Mouse (Mus musculus) bone marrow, adult 2 months (tissue): ENCODE measurements around the gene Arhgef19. TPM values are rescaled to one million over a fixed set of nuclear protein-coding genes. Genes with fewer than 3 reads are reported as not detected.

Source experiments
- H3K27ac ChIP-seq: fragments of 200-500 bp; 2 replicates; pipeline ENCODE4 v1.5.1; 2012; ENCODE audit warnings: low read depth, mild to moderate bottlenecking, control low read depth, inconsistent platforms, low read length; ENCODE audit not compliant: control insufficient read depth, poor library complexity, insufficient read depth
- H3K4me1 ChIP-seq: fragments of 200-500 bp; 2 replicates; pipeline ENCODE4 v1.6.1; 2011; ENCODE audit warnings: low read length; ENCODE audit not compliant: control insufficient read depth, insufficient read depth
- H3K4me3 ChIP-seq: fragments of 200-500 bp; replicated peaks from 2 replicates; pipeline ENCODE3; 2011; ENCODE audit warnings: mild to moderate bottlenecking, low read depth, low read length, control low read depth; ENCODE audit not compliant: control insufficient read depth
- CTCF ChIP-seq: fragments of 200-500 bp; IDR thresholded peaks from 2 replicates; pipeline ENCODE4 v1.5.1; 2011; ENCODE audit warnings: low read length, control low read depth; ENCODE audit not compliant: control insufficient read depth, insufficient read depth
- POLR2A ChIP-seq: fragments of 200-500 bp; IDR thresholded peaks from 2 replicates; pipeline ENCODE4 v1.6.1; 2011; ENCODE audit warnings: low read depth, mild to moderate bottlenecking, control low read depth, low read length, borderline replicate concordance; ENCODE audit not compliant: control insufficient read depth
- whole genome bisulfite sequencing: fragments of 180-500 bp; shearing (Covaris S2); methylation state at CpG from one replicate; pipeline ENCODE4 v1.1.7; 2018; 5-methylcytosine and 5-hydroxymethylcytosine counted together
- polyA plus RNA-seq: library from polyadenylated mRNA; stranded (reverse); fragments of >200 nt; gene quantifications from 2 replicates; pipeline ENCODE4 v1.2.4, GENCODE M21; 2011; ENCODE audit warnings: low replicate concordance; ENCODE audit not compliant: missing spikeins, insufficient read depth, insufficient read length

Gene Arhgef19
- polyA plus RNA-seq, 1 experiment, result 1.1 TPM

DNA sequence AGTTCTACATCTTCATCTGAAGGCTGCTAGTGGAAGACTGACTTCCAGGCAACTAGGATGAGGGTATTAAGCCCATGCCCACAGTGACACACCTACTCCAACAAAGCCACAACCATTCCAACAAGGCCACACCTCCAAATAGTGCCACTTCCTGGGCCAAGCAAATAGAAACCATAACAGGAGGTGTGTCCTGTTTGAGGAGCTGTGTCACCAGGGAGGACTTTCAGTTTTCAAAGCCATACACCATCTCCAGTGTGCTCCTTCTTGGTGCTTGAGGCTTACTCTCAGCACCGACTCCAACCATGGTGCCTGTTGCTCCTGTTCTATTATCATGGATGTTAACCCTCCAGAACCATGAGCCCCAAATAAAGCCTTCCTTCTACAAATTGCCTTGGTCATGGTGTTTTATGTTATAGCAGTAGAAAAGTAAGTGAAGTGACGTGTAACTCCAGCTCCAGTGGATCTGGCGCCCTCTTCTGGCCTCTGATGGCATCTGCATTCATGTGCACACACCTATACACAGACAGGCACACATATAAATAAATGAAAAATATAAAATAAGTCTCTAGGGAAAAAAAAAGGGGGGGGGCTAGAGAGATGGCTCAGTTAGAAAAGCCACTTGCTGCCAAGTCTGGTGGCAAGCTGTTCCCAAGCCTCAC is 26.8 kb downstream of the Arhgef19 start:
- Histone ChIP-seq H3K27ac (no peak overlapping the region), H3K4me1 (no peaks in the 10 kb centered on the region), H3K4me3 (no peak overlapping the region)
- no peak for TF ChIP-seq POLR2A
- TF ChIP-seq CTCF, result peak; percentile 36
- WGBS, result 92% methylated on average over 3 of the region's 3 CpGs

DNA sequence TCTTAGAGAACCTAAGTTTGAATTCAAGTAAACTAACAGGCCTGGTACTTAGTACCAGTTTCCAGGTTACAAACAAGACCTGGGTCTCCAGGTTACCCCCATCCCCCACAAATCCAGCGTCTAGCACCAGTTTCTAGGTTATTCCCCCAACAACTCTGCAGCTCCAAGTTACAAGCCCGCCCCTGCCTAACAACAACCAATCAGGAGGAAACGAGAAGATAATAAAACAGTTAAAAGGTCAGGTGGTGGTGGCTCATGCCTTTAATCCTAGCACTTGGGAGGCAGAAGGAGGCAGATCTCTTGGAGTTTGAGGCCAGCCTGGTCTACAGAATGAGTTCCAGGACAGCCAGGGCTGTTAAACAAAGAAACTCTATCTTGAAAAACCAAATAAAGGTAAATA is 28.0 kb downstream of the Arhgef19 start:
- peaks cover 3% of the 10 kb centered on the region for H3K4me1 ChIP-seq
- no peak overlapping the region for H3K4me3 ChIP-seq
- H3K27ac ChIP-seq, result no peak overlapping the region
- 73% methylated on average over 3 of the region's 3 CpGs for WGBS
- no peak for TF ChIP-seq POLR2A
- no peak for TF ChIP-seq CTCF

DNA sequence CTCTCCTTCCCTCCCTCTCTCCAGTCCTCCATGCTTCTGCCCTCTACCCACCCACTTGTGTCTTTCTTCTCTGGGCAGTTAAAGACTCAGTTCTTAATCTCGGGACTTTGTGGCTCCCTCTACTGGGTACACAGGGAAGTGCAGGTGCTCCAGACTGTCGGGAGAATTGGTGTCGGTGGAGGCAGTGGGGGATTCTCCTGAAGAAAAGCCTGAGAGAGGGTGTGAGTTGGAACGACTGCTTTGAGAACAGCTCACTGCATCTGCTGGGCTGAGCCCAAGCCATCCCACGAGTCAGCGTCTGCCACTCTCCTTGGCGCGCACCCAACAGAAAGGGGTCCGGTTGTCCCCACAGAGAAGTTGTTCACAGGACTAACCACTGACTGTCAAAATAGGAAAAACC is 28.5 kb downstream of the Arhgef19 start:
- no peak overlapping the region for H3K4me3 ChIP-seq
- H3K27ac ChIP-seq, result no peak overlapping the region
- H3K4me1 ChIP-seq, result peaks cover 4% of the 10 kb centered on the region
- no peak for TF ChIP-seq POLR2A
- TF ChIP-seq CTCF, result peak; percentile 70
- WGBS, result 28% methylated on average over 9 of the region's 9 CpGs

DNA sequence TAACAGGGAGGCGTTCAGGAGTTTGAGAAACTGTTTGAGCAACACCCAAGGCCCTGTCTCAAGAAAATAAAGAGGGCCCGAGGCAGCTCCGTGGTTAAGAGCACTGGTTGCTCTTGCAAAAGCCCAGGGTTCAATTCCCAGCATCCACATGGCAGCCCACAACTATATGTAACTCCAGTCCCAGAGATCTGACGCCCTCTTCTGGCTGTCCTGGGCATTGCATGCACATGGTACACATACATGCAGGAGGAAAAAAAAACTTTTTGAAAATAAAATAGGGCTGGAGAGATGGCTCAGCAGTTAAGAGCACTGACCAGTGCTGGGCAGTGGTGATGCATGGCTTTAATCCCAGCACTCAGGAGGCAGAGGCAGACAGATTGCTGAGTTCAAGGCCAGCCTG is 29.1 kb downstream of the Arhgef19 start:
- 54% methylated on average over 4 of the region's 4 CpGs for WGBS
- TF ChIP-seq POLR2A, result no peak
- peak; percentile 13; the same call in 1 of the 2 replicates for TF ChIP-seq CTCF
- no peak overlapping the region for H3K27ac ChIP-seq
- no peak overlapping the region for H3K4me3 ChIP-seq
- peaks cover 4% of the 10 kb centered on the region for H3K4me1 ChIP-seq

GRCm38 (mm10) chr4:141269080-141269479 is 29.8 kb downstream of the Arhgef19 start:
- TF ChIP-seq POLR2A (no peak), CTCF (no peak)
- Histone ChIP-seq H3K27ac (no peak overlapping the region), H3K4me1 (peaks cover 4% of the 10 kb centered on the region), H3K4me3 (no peak overlapping the region)
- WGBS, result 42% methylated on average over 6 of the region's 6 CpGs

- Histone ChIP-seq H3K4me3 (no peak overlapping the region), H3K4me1 (peaks cover 4% of the 10 kb centered on the region), H3K27ac (no peak overlapping the region)
- 81% methylated on average over 15 of the region's 15 CpGs for WGBS
- TF ChIP-seq POLR2A (no peak), CTCF (no peak)
Measured at GRCm38 (mm10) chr4:141270201-141270940, 31.1 kb downstream of the Arhgef19 start.

DNA sequence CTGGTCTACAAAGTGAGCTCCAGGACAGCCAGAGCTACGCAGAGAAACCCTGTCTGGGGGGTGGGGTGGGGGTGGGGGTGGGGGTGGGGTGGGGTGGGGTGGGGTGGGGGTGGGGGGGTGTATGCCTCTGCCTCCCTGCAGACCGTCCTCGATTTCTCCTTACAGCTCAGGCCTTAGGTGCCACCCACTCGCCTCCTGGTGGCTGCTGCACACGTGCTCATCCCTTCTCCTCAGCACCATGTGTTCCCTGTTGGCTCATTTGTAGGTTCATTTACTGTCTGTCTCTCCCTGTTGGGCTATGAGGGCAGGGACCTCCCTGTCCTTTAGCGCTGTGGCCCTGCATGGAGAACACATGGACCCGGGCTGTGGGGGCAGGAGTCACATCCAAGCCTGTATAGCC is 31.9 kb downstream of the Arhgef19 start:
- TF ChIP-seq CTCF (no peak), POLR2A (no peak)
- H3K27ac ChIP-seq, result peak overlapping the region; percentile 65
- WGBS, result 76% methylated on average over 7 of the region's 7 CpGs
- no peak overlapping the region for H3K4me3 ChIP-seq
- H3K4me1 ChIP-seq, result peaks cover 4% of the 10 kb centered on the region

DNA sequence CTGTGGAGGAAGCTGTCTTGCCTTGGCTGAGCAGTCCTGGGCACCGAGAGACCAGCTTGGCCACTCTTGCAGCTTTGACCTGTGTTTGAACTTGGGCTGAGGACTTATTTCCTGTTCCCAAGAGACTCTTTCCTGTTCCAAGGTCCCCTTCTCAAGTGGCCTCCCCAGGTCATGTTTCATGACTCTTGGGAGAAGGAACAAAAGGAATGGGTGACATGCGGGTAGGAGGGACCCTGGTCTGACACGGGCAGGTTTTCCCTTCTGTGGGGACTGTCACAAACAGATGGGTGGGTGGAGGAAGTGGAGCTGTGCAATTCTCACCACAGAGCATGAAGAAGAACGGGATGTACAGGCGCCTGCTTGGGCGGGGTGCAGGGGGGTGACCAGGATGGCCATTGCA is 32.4 kb downstream of the Arhgef19 start:
- TF ChIP-seq POLR2A (no peak), CTCF (no peak)
- peaks cover 4% of the 10 kb centered on the region for H3K4me1 ChIP-seq
- peak overlapping the region; percentile 65 for H3K27ac ChIP-seq
- 12% methylated on average over 6 of the region's 6 CpGs for WGBS
- no peak overlapping the region for H3K4me3 ChIP-seq
